Mouse (Mus musculus) cerebellum, adult 2 months (tissue): ENCODE measurements at regions not wholly inside any gene's neighbourhood (a gene's known extent, or its start where the extent isn't known, plus 50 kb on each side); places are given as distances from the start of the nearest gene placed in this dataset.

Experiments used
- CTCF ChIP-seq: fragments of 200-500 bp; IDR thresholded peaks from 2 replicates; pipeline ENCODE4 v1.5.1; 2011; ENCODE audit warnings: low read depth, mild to moderate bottlenecking, control low read depth, low read length, moderate library complexity, borderline replicate concordance; ENCODE audit not compliant: insufficient read depth
- POLR2A ChIP-seq: fragments of 200-500 bp; IDR thresholded peaks from 2 replicates; pipeline ENCODE4 v1.6.1; 2011; ENCODE audit warnings: low read length, control low read depth, borderline replicate concordance; ENCODE audit not compliant: insufficient read depth

DNA sequence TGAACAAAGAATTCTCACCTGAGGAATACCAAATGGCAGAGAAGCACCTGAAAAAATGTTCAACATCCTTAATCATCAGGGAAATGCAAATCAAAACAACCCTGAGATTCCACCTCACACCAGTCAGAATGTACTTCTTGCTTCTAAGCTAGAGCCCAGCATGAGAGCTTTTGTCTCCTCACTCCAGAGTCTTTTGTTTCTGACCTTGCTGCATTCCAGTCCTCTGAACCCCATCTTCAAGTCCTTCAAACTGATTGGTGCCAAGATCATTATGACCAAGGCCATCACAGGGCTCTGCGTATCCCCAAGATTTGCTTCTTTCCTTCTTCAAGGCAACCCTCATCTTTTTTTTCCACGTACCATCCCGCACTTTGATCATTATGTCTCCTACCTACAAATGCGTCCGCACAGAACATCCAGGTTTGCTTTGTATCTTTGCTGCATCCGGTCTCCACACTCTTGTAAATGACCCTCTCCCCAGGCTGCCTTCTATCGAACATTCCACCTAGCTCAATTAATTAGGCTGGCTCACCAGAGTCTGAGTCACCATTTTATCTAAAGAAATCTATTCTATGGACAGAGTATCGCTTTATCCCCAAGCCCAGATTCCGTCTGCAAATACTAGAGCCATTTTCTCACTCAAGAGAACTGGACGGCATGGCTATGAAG is 414.9 kb downstream of the Cbln4 start:
- TF ChIP-seq CTCF, result no peak
- no peak for TF ChIP-seq POLR2A
